Mouse (Mus musculus): ENCODE results near the gene Iars2. TPM values are rescaled to one million over a fixed set of nuclear protein-coding genes. Genes with fewer than 3 reads are reported as not detected.

Gene Iars2
- polyA plus RNA-seq, 1 experiment from 2014 or later, result 29.0 TPM

- no peak for DNase-seq (ENCODE audit: low spot score)
- WGBS, result 88% methylated on average over 4 of the region's 4 CpGs
- peaks cover 72% of the 10 kb centered on the region for H3K36me3 ChIP-seq (ENCODE audit: control insufficient read depth, insufficient read depth, low read length)
- no peaks in the 10 kb centered on the region for H3K27me3 ChIP-seq (replicated peaks; ENCODE audit: control insufficient read depth, insufficient read depth, low read length)
- no peak overlapping the region for H3K9ac ChIP-seq (ENCODE audit: low read depth, low read length)
- H3K9me3 ChIP-seq (ENCODE audit: control insufficient read depth, low read length), result no peaks in the 10 kb centered on the region
- no peak overlapping the region for H3K4me3 ChIP-seq (ENCODE audit: low read depth, low read length)
- H3K4me2 ChIP-seq (ENCODE audit: low read depth, low read length), result no peak overlapping the region
- no peaks in the 10 kb centered on the region for H3K4me1 ChIP-seq (ENCODE audit: control insufficient read depth, insufficient read depth, low read length)
- H3K27ac ChIP-seq (replicated peaks; ENCODE audit: low read depth, low read length), result no peak overlapping the region
- ATAC-seq (ENCODE audit: low read depth), result no peak
Observed at GRCm38 (mm10) chr1:185342441-185342840, 13.2 kb upstream of the Iars2 start.

- DNase-seq (ENCODE audit: low spot score), result peak; percentile 38
- H3K4me2 ChIP-seq (ENCODE audit: low read depth, low read length), result no peak overlapping the region
Observed at GRCm38 (mm10) chr1:185336535-185336934, 7.3 kb upstream of the Iars2 start.

GRCm38 (mm10) chr1:185335231-185335765 lies 6.1 kb upstream of the Iars2 start:
- no peak overlapping the region for H3K4me2 ChIP-seq (ENCODE audit: low read depth, low read length)
- H3K36me3 ChIP-seq (ENCODE audit: control insufficient read depth, insufficient read depth, low read length), result peaks cover 14% of the 10 kb centered on the region; the same call in 1 of the 2 replicates
- H3K4me3 ChIP-seq (ENCODE audit: low read depth, low read length), result no peak overlapping the region
- no peak overlapping the region for H3K27ac ChIP-seq (replicated peaks; ENCODE audit: low read depth, low read length)
- H3K4me1 ChIP-seq (ENCODE audit: control insufficient read depth, insufficient read depth, low read length), result peaks cover 9% of the 10 kb centered on the region; the same call in 1 of the 2 replicates
- no peaks in the 10 kb centered on the region for H3K9me3 ChIP-seq (ENCODE audit: control insufficient read depth, low read length)
- no peaks in the 10 kb centered on the region for H3K27me3 ChIP-seq (replicated peaks; ENCODE audit: control insufficient read depth, insufficient read depth, low read length)
- DNase-seq (ENCODE audit: low spot score), result no peak
- H3K9ac ChIP-seq (ENCODE audit: low read depth, low read length), result 0 out of 2 replicates have a peak overlapping the region, but pooled peaks have one; percentile 19
- ATAC-seq (ENCODE audit: low read depth), result no peak
- WGBS, result 75% methylated on average over 6 of the region's 6 CpGs

More at GRCm38 (mm10) chr1:185336535-185336934, 7.3 kb upstream of the Iars2 start:
- H3K4me3 ChIP-seq (ENCODE audit: low read depth, low read length), result no peak overlapping the region
- H3K9ac ChIP-seq (ENCODE audit: low read depth, low read length), result no peak overlapping the region
- H3K4me1 ChIP-seq (ENCODE audit: control insufficient read depth, insufficient read depth, low read length), result peaks cover 9% of the 10 kb centered on the region; the same call in 1 of the 2 replicates
- WGBS, result 64% methylated on average over 3 of the region's 3 CpGs
- no peaks in the 10 kb centered on the region for H3K9me3 ChIP-seq (ENCODE audit: control insufficient read depth, low read length)
- no peaks in the 10 kb centered on the region for H3K27me3 ChIP-seq (replicated peaks; ENCODE audit: control insufficient read depth, insufficient read depth, low read length)
- H3K27ac ChIP-seq (replicated peaks; ENCODE audit: low read depth, low read length), result no peak overlapping the region
- H3K36me3 ChIP-seq (ENCODE audit: control insufficient read depth, insufficient read depth, low read length), result peaks cover 22% of the 10 kb centered on the region; the same call in 1 of the 2 replicates
- ATAC-seq (ENCODE audit: low read depth), result peak; percentile 35; the same call in 1 of the 2 replicates

GRCm38 (mm10) chr1:185334136-185334535 lies 4.9 kb upstream of the Iars2 start:
- no peak overlapping the region for H3K27ac ChIP-seq (replicated peaks; ENCODE audit: low read depth, low read length)
- H3K4me1 ChIP-seq (ENCODE audit: control insufficient read depth, insufficient read depth, low read length), result peaks cover 9% of the 10 kb centered on the region; the same call in 1 of the 2 replicates
- H3K27me3 ChIP-seq (replicated peaks; ENCODE audit: control insufficient read depth, insufficient read depth, low read length), result no peaks in the 10 kb centered on the region
- WGBS, result 79% methylated on average over 4 of the region's 4 CpGs
- no peak overlapping the region for H3K4me3 ChIP-seq (ENCODE audit: low read depth, low read length)
- H3K36me3 ChIP-seq (ENCODE audit: control insufficient read depth, insufficient read depth, low read length), result peaks cover 7% of the 10 kb centered on the region; the same call in 1 of the 2 replicates
- ATAC-seq (ENCODE audit: low read depth) (no peak), DNase-seq (ENCODE audit: low spot score) (no peak)
- no peak overlapping the region for H3K4me2 ChIP-seq (ENCODE audit: low read depth, low read length)
- H3K9ac ChIP-seq (ENCODE audit: low read depth, low read length), result no peak overlapping the region
- H3K9me3 ChIP-seq (ENCODE audit: control insufficient read depth, low read length), result no peaks in the 10 kb centered on the region

GRCm38 (mm10) chr1:185333651-185334050 lies 4.5 kb upstream of the Iars2 start:
- DNase-seq (ENCODE audit: low spot score), result no peak
- H3K27ac ChIP-seq (replicated peaks; ENCODE audit: low read depth, low read length), result no peak overlapping the region
- ATAC-seq (ENCODE audit: low read depth), result no peak
- H3K4me1 ChIP-seq (ENCODE audit: control insufficient read depth, insufficient read depth, low read length), result peaks cover 9% of the 10 kb centered on the region; the same call in 1 of the 2 replicates
- 84% methylated on average over 5 of the region's 5 CpGs for WGBS
- H3K4me2 ChIP-seq (ENCODE audit: low read depth, low read length), result peak overlapping the region; percentile 82; the same call in 1 of the 2 replicates
- no peak overlapping the region for H3K4me3 ChIP-seq (ENCODE audit: low read depth, low read length)
- H3K36me3 ChIP-seq (ENCODE audit: control insufficient read depth, insufficient read depth, low read length), result peaks cover 4% of the 10 kb centered on the region; the same call in 1 of the 2 replicates
- H3K9me3 ChIP-seq (ENCODE audit: control insufficient read depth, low read length), result no peaks in the 10 kb centered on the region
- no peaks in the 10 kb centered on the region for H3K27me3 ChIP-seq (replicated peaks; ENCODE audit: control insufficient read depth, insufficient read depth, low read length)
- H3K9ac ChIP-seq (ENCODE audit: low read depth, low read length), result 0 out of 2 replicates have a peak overlapping the region, but pooled peaks have one; percentile 81

- Histone ChIP-seq H3K9me3 (ENCODE audit: control insufficient read depth, low read length) (no peaks in the 10 kb centered on the region), H3K4me3 (ENCODE audit: low read depth, low read length) (peak within 1 kb of the TSS; percentile 75), H3K4me2 (ENCODE audit: low read depth, low read length) (peak within 1 kb of the TSS; percentile 82), H3K9ac (ENCODE audit: low read depth, low read length) (peak within 1 kb of the TSS; percentile 81), H3K27me3 (replicated peaks; ENCODE audit: control insufficient read depth, insufficient read depth, low read length) (no peaks in the 10 kb centered on the region), H3K27ac (replicated peaks; ENCODE audit: low read depth, low read length) (peak within 1 kb of the TSS; percentile 82), H3K36me3 (ENCODE audit: control insufficient read depth, insufficient read depth, low read length) (peaks cover 5% of the 10 kb centered on the region; the same call in 1 of the 2 replicates), H3K4me1 (ENCODE audit: control insufficient read depth, insufficient read depth, low read length) (peaks cover 13% of the 10 kb centered on the region)
- WGBS, result under 1% methylated on average over 31 of the region's 32 CpGs
- DNase-seq (ENCODE audit: low spot score) (peak; percentile 96), ATAC-seq (ENCODE audit: low read depth) (peak; percentile 89)
Observed at GRCm38 (mm10) chr1:185331983-185332430, 2.8 kb upstream of the Iars2 start, which contains the start of gene Bpnt1. Gene Bpnt1, plus strand, starts transcription at chr1:185332149.

GRCm38 (mm10) chr1:185331364-185331763 lies 2.2 kb upstream of the Iars2 start:
- no peak for ATAC-seq (ENCODE audit: low read depth)
- H3K9me3 ChIP-seq (ENCODE audit: control insufficient read depth, low read length), result no peaks in the 10 kb centered on the region
- no peaks in the 10 kb centered on the region for H3K27me3 ChIP-seq (replicated peaks; ENCODE audit: control insufficient read depth, insufficient read depth, low read length)
- peak overlapping the region; percentile 82 for H3K4me2 ChIP-seq (ENCODE audit: low read depth, low read length)
- H3K27ac ChIP-seq (replicated peaks; ENCODE audit: low read depth, low read length), result no peak overlapping the region
- no peak overlapping the region for H3K9ac ChIP-seq (ENCODE audit: low read depth, low read length)
- peaks cover 13% of the 10 kb centered on the region for H3K4me1 ChIP-seq (ENCODE audit: control insufficient read depth, insufficient read depth, low read length)
- peaks cover 12% of the 10 kb centered on the region for H3K36me3 ChIP-seq (ENCODE audit: control insufficient read depth, insufficient read depth, low read length)
- 54% methylated on average over 5 of the region's 5 CpGs for WGBS
- DNase-seq (ENCODE audit: low spot score), result no peak
- peak overlapping the region; percentile 75 for H3K4me3 ChIP-seq (ENCODE audit: low read depth, low read length)

GRCm38 (mm10) chr1:185329851-185330250 lies 655 bp upstream of the Iars2 start:
- Histone ChIP-seq H3K4me3 (ENCODE audit: low read depth, low read length) (peak overlapping the region; percentile 94; the same call in 1 of the 2 replicates), H3K4me1 (ENCODE audit: control insufficient read depth, insufficient read depth, low read length) (peaks cover 13% of the 10 kb centered on the region), H3K27me3 (replicated peaks; ENCODE audit: control insufficient read depth, insufficient read depth, low read length) (no peaks in the 10 kb centered on the region), H3K36me3 (ENCODE audit: control insufficient read depth, insufficient read depth, low read length) (peaks cover 26% of the 10 kb centered on the region), H3K4me2 (ENCODE audit: low read depth, low read length) (peak overlapping the region; percentile 76), H3K9me3 (ENCODE audit: control insufficient read depth, low read length) (no peaks in the 10 kb centered on the region), H3K9ac (ENCODE audit: low read depth, low read length) (no peak overlapping the region), H3K27ac (replicated peaks; ENCODE audit: low read depth, low read length) (no peak overlapping the region)
- no peak for DNase-seq (ENCODE audit: low spot score)
- ATAC-seq (ENCODE audit: low read depth), result no peak
- 90% methylated on average over 8 of the region's 8 CpGs for WGBS
